Mouse (Mus musculus) bone marrow, adult 2 months (tissue): ENCODE measurements around the gene 1520401A03Rik.

Experiments used
- CTCF ChIP-seq: fragments of 200-500 bp; IDR thresholded peaks from 2 replicates; pipeline ENCODE4 v1.5.1; 2011; ENCODE audit warnings: low read length, control low read depth; ENCODE audit not compliant: control insufficient read depth, insufficient read depth
- POLR2A ChIP-seq: fragments of 200-500 bp; IDR thresholded peaks from 2 replicates; pipeline ENCODE4 v1.6.1; 2011; ENCODE audit warnings: low read depth, mild to moderate bottlenecking, control low read depth, low read length, borderline replicate concordance; ENCODE audit not compliant: control insufficient read depth

GRCm38 (mm10) chr17:23757581-23757980 is 35.0 kb upstream of the 1520401A03Rik start:
- no peak for TF ChIP-seq CTCF
- no peak for TF ChIP-seq POLR2A
